Mouse (Mus musculus) neural tube, embryonic 11.5 days (tissue): Measurements from ENCODE around the gene Dtnbp1. TPM values are rescaled to one million over a fixed set of nuclear protein-coding genes. Genes with fewer than 3 reads are reported as not detected.
A peak's percentile ranks its signal among the peaks of the same experiment; 100 is the strongest.

Source experiments
- ATAC-seq: fragments of 200-750 bp; cut with Nextera tagmentation; 2 replicates; pipeline ENCODE4 v1.8.0; 2017; ENCODE audit warnings: moderate number of reproducible peaks, mild to moderate bottlenecking, moderate TSS enrichment, moderate library complexity; ENCODE audit not compliant: insufficient read depth, low FRiP score, low TSS enrichment
- DNase-seq: peaks from one replicate; pipeline ENCODE4 v3.0.0-alpha.2; 2015; ENCODE audit warnings: low spot score
- H3K27ac ChIP-seq: fragments of 300-500 bp; sonication (generic); 2 replicates; pipeline ENCODE4 v1.5.1; 2014; ENCODE audit warnings: low read depth, mild to moderate bottlenecking, low read length
- H3K27me3 ChIP-seq: fragments of 300-500 bp; sonication (generic); 2 replicates; pipeline ENCODE4 v1.6.1; 2014; ENCODE audit warnings: mild to moderate bottlenecking, low read length, mixed read lengths; ENCODE audit not compliant: control insufficient read depth, insufficient read depth
- H3K36me3 ChIP-seq: fragments of 300-500 bp; sonication (generic); 2 replicates; pipeline ENCODE4 v1.6.1; 2014; ENCODE audit warnings: mild to moderate bottlenecking, low read length, moderate library complexity, mixed read lengths; ENCODE audit not compliant: control insufficient read depth, insufficient read depth
- H3K4me1 ChIP-seq: fragments of 300-500 bp; sonication (generic); 2 replicates; pipeline ENCODE4 v1.6.1; 2014; ENCODE audit warnings: low read length, mixed read lengths; ENCODE audit not compliant: control insufficient read depth, insufficient read depth
- H3K4me2 ChIP-seq: fragments of 300-500 bp; sonication (generic); 2 replicates; pipeline ENCODE4 v1.6.1; 2014; ENCODE audit warnings: low read depth, mild to moderate bottlenecking, moderate library complexity
- H3K4me3 ChIP-seq: fragments of 300-500 bp; sonication (generic); 2 replicates; pipeline ENCODE4 v1.5.1; 2014; ENCODE audit warnings: low read depth, low read length
- H3K9ac ChIP-seq: fragments of 300-500 bp; sonication (generic); 2 replicates; pipeline ENCODE4 v1.6.1; 2014; ENCODE audit warnings: mild to moderate bottlenecking, low read length
- H3K9me3 ChIP-seq: fragments of 300-500 bp; sonication (generic); 2 replicates; pipeline ENCODE4 v1.6.1; 2016; ENCODE audit warnings: low read length; ENCODE audit not compliant: control insufficient read depth
- WGBS: fragments of 180-500 bp; shearing (Covaris S2); extraction: QIAGEN DNeasy Blood & Tissue Kit; methylation state at CpG from one replicate; pipeline ENCODE4 v1.1.7; 2014; 5-methylcytosine and 5-hydroxymethylcytosine counted together
- polyA plus RNA-seq: library from polyadenylated mRNA; unstranded; fragments of >200 nt; fragmentation: Nextera tagmentation; extraction: Ambion mirVana; gene quantifications from 2 replicates; pipeline ENCODE4 v1.2.1, GENCODE M21; 2014

Dtnbp1 gene
- 78.5 and 78.6 TPM in 2 replicates for polyA plus RNA-seq

GRCm38 (mm10) chr13:45001911-45002615 is at the start of gene Dtnbp1:
Gene Dtnbp1 (minus strand): TSS chr13:45002147.
- ATAC-seq (peak; percentile 83), DNase-seq (peak; percentile 88)
- H3K9me3 ChIP-seq = no peaks in the 10 kb centered on the region
- H3K4me2 ChIP-seq = peak within 1 kb of the TSS; percentile 66
- under 1% methylated on average over 45 of the region's 68 CpGs for WGBS
- H3K4me3 ChIP-seq = peak within 1 kb of the TSS; percentile 88
- peak within 1 kb of the TSS; percentile 49 for H3K27ac ChIP-seq
- no peaks in the 10 kb centered on the region for H3K36me3 ChIP-seq
- no peaks in the 10 kb centered on the region for H3K27me3 ChIP-seq
- peaks cover 8% of the 10 kb centered on the region; the same call in 1 of the 2 replicates for H3K4me1 ChIP-seq
- H3K9ac ChIP-seq = peak within 1 kb of the TSS; percentile 89

- Histone ChIP-seq H3K4me1 (no peaks in the 10 kb centered on the region), H3K27me3 (no peaks in the 10 kb centered on the region), H3K4me2 (no peak overlapping the region), H3K4me3 (no peak overlapping the region), H3K9ac (no peak overlapping the region), H3K36me3 (no peaks in the 10 kb centered on the region), H3K9me3 (no peaks in the 10 kb centered on the region), H3K27ac (no peak overlapping the region)
- ATAC-seq (no peak), DNase-seq (no peak)
- 84% methylated on average over 7 of the region's 7 CpGs for WGBS
These were observed 47.5 kb upstream of the Dtnbp1 start for GRCm38 (mm10) chr13:45049261-45050020.

GRCm38 (mm10) chr13:45043466-45043865 is 41.5 kb upstream of the Dtnbp1 start:
- Histone ChIP-seq H3K9me3 (no peaks in the 10 kb centered on the region), H3K27me3 (no peaks in the 10 kb centered on the region), H3K9ac (no peak overlapping the region), H3K27ac (no peak overlapping the region), H3K4me2 (no peak overlapping the region), H3K36me3 (no peaks in the 10 kb centered on the region), H3K4me1 (no peaks in the 10 kb centered on the region), H3K4me3 (no peak overlapping the region)
- whole genome bisulfite sequencing = 54% methylated on average over 3 of the region's 3 CpGs
- no peak for ATAC-seq
- DNase-seq = no peak

GRCm38 (mm10) chr13:45040741-45041140 is 38.8 kb upstream of the Dtnbp1 start:
- no peak overlapping the region for H3K4me3 ChIP-seq
- H3K4me1 ChIP-seq = no peaks in the 10 kb centered on the region
- no peaks in the 10 kb centered on the region for H3K9me3 ChIP-seq
- 82% methylated on average over 7 of the region's 7 CpGs for WGBS
- no peak overlapping the region for H3K9ac ChIP-seq
- no peaks in the 10 kb centered on the region for H3K36me3 ChIP-seq
- no peak overlapping the region for H3K27ac ChIP-seq
- H3K4me2 ChIP-seq = no peak overlapping the region
- no peak for DNase-seq
- no peaks in the 10 kb centered on the region for H3K27me3 ChIP-seq
- ATAC-seq = no peak

- no peak overlapping the region for H3K27ac ChIP-seq
- H3K9me3 ChIP-seq = no peaks in the 10 kb centered on the region
- WGBS = 48% methylated on average over 4 of the region's 4 CpGs
- H3K4me3 ChIP-seq = no peak overlapping the region
- no peaks in the 10 kb centered on the region for H3K27me3 ChIP-seq
- DNase-seq (no peak), ATAC-seq (no peak)
- H3K4me1 ChIP-seq = no peaks in the 10 kb centered on the region
- H3K4me2 ChIP-seq = no peak overlapping the region
- no peaks in the 10 kb centered on the region for H3K36me3 ChIP-seq
- H3K9ac ChIP-seq = no peak overlapping the region
These were observed 38.2 kb upstream of the Dtnbp1 start for GRCm38 (mm10) chr13:45040195-45040594.

GRCm38 (mm10) chr13:45036417-45036816 is 34.5 kb upstream of the Dtnbp1 start:
- Histone ChIP-seq H3K9me3 (no peaks in the 10 kb centered on the region), H3K27me3 (no peaks in the 10 kb centered on the region), H3K9ac (no peak overlapping the region), H3K4me3 (no peak overlapping the region), H3K4me1 (no peaks in the 10 kb centered on the region), H3K4me2 (no peak overlapping the region), H3K36me3 (no peaks in the 10 kb centered on the region), H3K27ac (no peak overlapping the region)
- ATAC-seq (no peak), DNase-seq (no peak)
- 84% methylated on average over 4 of the region's 4 CpGs for WGBS

- no peak overlapping the region for H3K27ac ChIP-seq
- H3K9ac ChIP-seq = no peak overlapping the region
- H3K27me3 ChIP-seq = no peaks in the 10 kb centered on the region
- no peak overlapping the region for H3K4me2 ChIP-seq
- no peak overlapping the region for H3K4me3 ChIP-seq
- H3K4me1 ChIP-seq = no peaks in the 10 kb centered on the region
- no peaks in the 10 kb centered on the region for H3K9me3 ChIP-seq
- ATAC-seq (no peak), DNase-seq (no peak)
- no peaks in the 10 kb centered on the region for H3K36me3 ChIP-seq
- 64% methylated on average over 7 of the region's 7 CpGs for WGBS
These were observed 32.8 kb upstream of the Dtnbp1 start for GRCm38 (mm10) chr13:45034759-45035158.

GRCm38 (mm10) chr13:45033360-45033759 is 31.4 kb upstream of the Dtnbp1 start:
- DNase-seq (no peak), ATAC-seq (no peak)
- no peaks in the 10 kb centered on the region for H3K36me3 ChIP-seq
- no peaks in the 10 kb centered on the region for H3K4me1 ChIP-seq
- no peak overlapping the region for H3K9ac ChIP-seq
- no peak overlapping the region for H3K27ac ChIP-seq
- no peaks in the 10 kb centered on the region for H3K27me3 ChIP-seq
- H3K4me2 ChIP-seq = no peak overlapping the region
- H3K9me3 ChIP-seq = no peaks in the 10 kb centered on the region
- WGBS = 89% methylated on average over 10 of the region's 10 CpGs
- H3K4me3 ChIP-seq = no peak overlapping the region

- no peaks in the 10 kb centered on the region for H3K4me1 ChIP-seq
- no peaks in the 10 kb centered on the region for H3K36me3 ChIP-seq
- ATAC-seq (no peak), DNase-seq (no peak)
- H3K9me3 ChIP-seq = no peaks in the 10 kb centered on the region
- H3K27me3 ChIP-seq = no peaks in the 10 kb centered on the region
- no peak overlapping the region for H3K27ac ChIP-seq
- H3K4me3 ChIP-seq = no peak overlapping the region
- no peak overlapping the region for H3K9ac ChIP-seq
- H3K4me2 ChIP-seq = no peak overlapping the region
- 82% methylated on average over 4 of the region's 4 CpGs for WGBS
These were observed 30.5 kb upstream of the Dtnbp1 start for GRCm38 (mm10) chr13:45032484-45032883.
